Mouse (Mus musculus): ENCODE measurements at regions not wholly inside any gene's neighbourhood (a gene's known extent, or its start where the extent isn't known, plus 50 kb on each side); places are given as distances from the start of the nearest gene placed in this dataset.

- no peak for DNase-seq (ENCODE audit: low spot score)
These were observed 52.0 kb upstream of the Mgat5 start for GRCm38 (mm10) chr1:127152840-127153239.

DNA sequence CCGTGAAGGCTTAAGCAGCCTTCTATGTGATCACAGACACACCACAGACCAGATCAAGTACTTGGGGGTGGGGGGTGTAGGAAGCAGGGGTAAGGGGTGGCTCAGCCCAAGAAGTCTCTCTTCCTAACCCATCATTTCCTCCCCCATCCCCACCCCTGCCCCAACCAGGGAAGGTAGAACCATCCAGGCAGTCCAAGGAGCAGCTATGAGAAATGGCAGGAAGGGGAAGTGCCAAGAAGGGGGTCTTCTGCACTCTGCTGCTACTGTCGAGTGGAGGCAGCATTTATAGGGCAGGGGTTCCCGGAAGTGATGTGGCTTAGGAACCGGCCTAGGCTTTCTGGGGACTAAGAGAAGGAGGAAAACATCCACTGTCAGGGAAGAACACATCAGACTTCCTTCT lies 69.3 kb upstream of the Mgat5 start:
- DNase-seq (ENCODE audit: low spot score): no peak

DNA sequence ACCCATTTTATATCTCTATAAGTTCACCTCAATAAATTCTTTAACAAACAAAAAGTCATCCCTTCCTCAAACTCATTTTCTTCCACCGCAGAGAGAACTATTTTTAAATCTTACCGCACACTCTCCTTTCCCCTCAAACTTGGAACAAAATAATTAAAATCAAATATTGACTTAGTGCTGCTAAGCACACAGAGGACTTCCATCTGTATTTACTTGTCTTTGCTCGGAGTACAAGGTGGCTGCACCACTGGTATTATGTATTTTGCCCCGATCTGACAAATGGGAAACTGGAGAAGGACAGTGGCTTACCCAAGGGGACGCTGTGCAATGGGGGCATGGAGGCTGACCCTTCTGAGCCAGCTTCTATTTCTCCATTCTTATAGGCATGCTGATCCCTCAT lies 72.9 kb upstream of the Mgat5 start:
- no peak for DNase-seq (ENCODE audit: low spot score)

DNA sequence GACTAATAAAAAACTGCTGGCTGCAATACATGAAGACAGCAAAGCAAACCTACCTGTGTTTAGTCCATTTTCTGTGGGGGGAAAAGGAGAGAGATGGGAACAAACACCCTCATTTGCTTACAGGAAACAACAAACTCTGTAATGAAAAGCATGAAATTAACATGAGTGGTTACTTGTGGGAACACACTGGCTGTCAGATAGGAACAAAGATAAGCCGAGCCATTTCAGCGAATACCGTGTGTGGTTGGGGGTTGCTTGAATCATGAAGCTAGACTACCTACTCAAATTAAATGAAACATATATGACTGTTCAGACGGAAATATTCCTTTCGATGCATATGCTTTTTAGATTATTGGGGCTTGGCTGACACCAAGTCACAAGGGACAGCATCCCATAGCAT lies 80.0 kb upstream of the Mgat5 start:
- no peak for DNase-seq (ENCODE audit: low spot score)

GRCm38 (mm10) chr1:127118019-127118418 lies 86.8 kb upstream of the Mgat5 start:
- DNase-seq (ENCODE audit: low spot score): no peak

- no peak for DNase-seq (ENCODE audit: low spot score)
These were observed 97.3 kb upstream of the Mgat5 start for GRCm38 (mm10) chr1:127107485-127107884.

GRCm38 (mm10) chr1:127105861-127106260 lies 99.0 kb upstream of the Mgat5 start:
- DNase-seq (ENCODE audit: low spot score): no peak

DNA sequence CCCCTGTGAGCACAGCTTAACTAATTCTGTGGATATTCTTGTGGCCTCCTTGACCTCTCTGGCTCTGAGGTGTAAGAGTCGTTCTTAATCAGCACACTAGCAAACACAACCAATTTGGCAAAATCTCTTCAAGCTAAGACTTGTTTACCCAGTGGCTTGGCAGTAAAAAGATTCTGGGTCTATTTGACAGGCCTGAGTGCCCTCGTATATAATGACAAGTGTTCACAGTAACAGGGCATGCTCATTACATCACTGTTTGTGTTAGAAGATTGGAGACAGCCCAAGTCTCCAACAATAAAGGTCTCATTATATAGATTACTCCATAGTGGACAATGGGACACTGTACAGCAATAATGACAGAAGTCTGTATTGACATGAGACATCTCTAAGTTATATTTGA lies 101.2 kb upstream of the Mgat5 start:
- no peak for DNase-seq (ENCODE audit: low spot score)

GRCm38 (mm10) chr1:127098871-127099420 lies 105.9 kb upstream of the Mgat5 start:
- DNase-seq (ENCODE audit: low spot score): no peak

DNA sequence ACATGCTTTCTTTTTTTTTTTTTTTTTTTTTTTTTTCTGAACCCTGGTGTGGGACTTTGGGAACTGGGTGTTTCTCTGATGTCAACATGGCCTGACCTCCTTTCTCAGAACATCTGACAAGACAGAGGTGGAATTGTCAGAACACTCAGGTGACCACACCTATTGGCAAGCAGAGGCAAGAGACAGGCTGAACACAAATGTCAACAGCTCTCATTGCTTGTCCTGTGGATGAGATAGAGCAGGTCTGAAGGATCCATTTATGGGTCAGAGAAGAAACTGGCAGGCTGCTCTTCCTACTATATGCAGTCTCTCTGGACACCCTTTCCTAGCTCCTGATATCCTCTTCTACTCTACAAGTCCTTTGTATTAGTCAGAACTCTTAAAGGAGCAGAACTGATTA lies 117.2 kb upstream of the Mgat5 start:
- no peak for DNase-seq (ENCODE audit: low spot score)

GRCm38 (mm10) chr1:127085988-127086387 lies 118.8 kb upstream of the Mgat5 start:
- no peak for DNase-seq (ENCODE audit: low spot score)

DNA sequence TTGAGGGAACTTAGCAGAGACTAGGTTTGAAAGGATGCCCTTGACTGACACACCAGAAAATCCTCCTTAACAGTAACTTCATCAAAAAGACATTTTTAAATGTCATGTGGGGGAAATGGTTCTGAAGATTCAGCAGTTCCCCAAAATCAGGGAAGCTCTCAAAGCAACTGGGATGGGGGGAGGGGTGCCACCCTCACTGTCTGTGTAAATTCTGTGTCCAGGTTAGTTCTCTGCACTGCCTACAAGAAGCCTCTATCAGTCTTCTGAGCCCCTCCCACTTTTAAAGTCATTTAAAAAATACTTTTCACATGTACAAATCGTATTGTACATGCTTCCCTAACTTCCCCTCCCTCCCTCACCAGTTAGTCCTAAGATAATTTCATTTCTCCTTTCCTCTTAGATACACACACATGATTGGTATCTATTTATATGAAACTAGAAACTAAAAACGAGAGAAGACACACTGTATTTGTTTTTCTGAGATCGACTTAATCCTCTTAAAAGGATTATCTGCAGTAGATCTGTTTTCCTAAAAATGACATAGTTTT lies 121.0 kb upstream of the Mgat5 start:
- no peak for DNase-seq (ENCODE audit: low spot score)

- DNase-seq (ENCODE audit: low spot score): no peak
These were observed 125.8 kb upstream of the Mgat5 start for GRCm38 (mm10) chr1:127079012-127079411.

DNA sequence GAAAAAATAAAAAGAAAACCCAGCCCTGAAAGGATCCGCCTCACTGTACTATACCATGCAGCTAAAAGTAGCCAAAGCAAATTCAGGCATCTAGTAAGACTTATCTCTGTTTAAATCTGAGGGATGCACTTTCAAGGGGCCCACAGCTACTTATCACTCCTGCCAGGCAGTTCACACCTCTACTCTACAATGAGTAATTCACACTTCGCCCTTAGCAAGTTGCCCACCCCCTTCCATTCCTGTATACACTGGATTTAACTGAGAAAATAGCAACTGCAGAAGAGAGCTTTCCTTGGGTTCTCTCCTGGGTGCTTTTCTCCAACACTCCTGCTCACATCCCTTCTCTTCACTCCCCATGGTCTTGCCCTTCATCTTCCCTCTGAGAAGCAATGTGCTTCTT lies 142.4 kb upstream of the Mgat5 start:
- no peak for DNase-seq (ENCODE audit: low spot score)

- no peak for DNase-seq (ENCODE audit: low spot score)
These were observed 158.9 kb upstream of the Mgat5 start for GRCm38 (mm10) chr1:127045711-127046420.

- no peak for DNase-seq (ENCODE audit: low spot score)
These were observed 170.1 kb upstream of the Mgat5 start for GRCm38 (mm10) chr1:127034748-127035147.

DNA sequence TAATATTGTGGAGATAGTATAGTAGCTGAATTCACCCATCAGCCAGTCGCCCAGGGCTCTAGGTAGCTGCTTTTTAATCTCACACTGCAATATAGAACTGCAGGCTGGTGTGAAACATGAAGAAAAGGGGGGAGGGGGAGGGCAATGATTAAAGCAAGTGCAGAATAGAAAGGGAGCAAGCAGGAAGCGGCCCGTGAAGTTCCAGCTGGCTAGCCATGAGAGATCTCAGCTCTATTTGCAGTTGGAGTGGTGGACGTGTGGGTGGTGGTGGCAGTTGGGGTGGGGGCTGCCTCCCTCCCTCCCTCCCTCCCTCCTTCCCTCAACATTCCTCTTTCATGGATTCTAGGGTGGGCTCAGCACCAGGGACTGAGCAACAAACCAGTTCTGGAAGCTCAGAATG lies 173.3 kb upstream of the Mgat5 start:
- no peak for DNase-seq (ENCODE audit: low spot score)

DNA sequence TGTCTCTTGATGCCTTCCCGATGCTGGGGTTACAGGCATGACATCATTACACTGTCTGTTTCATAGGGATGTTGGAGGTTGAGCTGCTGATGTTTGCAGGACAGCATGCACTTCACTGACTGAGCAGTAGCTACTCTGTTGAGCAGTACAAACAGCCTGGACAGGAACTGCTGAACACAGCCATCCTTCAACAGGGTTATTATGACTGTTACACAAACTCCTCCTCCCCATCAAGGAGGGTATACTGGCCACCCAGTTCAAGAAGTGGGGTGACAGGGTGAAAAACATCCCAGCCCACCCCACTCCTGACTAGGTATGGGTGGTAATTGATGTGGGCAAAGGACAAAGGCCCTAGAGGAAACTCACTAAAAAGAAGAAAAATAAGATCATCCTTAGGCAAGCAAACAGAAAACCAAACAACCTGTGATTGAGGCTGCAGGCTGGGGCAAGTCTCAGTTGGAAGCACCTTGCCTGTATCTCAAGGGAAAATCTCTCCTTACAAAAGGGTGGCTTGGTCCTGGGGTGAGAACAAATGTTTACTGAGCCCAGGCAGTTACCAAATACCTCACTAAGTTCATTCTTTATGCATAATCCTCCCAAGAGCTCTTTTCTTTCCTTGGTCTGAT lies 175.8 kb upstream of the Mgat5 start:
- no peak for DNase-seq (ENCODE audit: low spot score)

DNA sequence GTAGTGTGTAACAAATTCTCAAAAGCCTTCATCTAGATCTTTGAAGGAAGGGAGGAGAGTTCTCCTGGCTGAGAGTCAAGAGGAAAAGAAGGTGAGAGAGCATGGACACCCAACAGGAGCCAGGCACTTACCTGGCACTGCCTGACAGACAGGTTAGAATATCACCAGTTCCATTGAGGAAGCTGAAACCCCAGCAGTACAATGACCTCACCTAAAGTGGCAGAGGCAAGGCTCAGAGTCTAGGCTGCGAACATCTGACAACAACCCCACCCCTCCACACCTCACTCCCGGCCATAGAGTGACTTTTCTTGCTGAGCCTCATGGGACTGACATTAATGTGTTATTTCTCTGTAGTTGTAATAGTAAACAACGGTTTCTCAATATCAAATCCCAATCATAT lies 181.7 kb upstream of the Mgat5 start:
- DNase-seq (ENCODE audit: low spot score): no peak

DNA sequence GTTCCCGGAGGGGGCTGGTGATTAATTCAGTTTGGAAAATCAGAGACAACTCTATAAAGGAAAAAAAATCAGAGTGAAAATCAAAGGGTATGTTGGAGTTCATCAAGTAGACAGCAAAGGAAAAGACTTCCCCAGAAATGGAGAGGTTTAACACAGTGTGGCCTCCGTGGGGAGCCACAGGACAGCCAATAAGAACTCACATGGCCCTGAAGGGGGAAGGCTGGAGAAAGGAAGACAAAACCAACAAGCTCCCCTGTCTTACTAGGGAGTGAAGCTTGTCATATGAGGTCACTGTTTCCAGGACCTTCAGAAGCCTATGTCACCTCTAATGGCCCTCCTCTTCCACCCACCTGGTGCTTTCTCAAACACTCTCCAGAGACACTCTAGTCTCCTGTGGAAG lies 187.1 kb upstream of the Nckap5 start:
- no peak for DNase-seq (ENCODE audit: low spot score)

- no peak for DNase-seq (ENCODE audit: low spot score)
These were observed 185.3 kb upstream of the Nckap5 start for GRCm38 (mm10) chr1:127015894-127016245.

DNA sequence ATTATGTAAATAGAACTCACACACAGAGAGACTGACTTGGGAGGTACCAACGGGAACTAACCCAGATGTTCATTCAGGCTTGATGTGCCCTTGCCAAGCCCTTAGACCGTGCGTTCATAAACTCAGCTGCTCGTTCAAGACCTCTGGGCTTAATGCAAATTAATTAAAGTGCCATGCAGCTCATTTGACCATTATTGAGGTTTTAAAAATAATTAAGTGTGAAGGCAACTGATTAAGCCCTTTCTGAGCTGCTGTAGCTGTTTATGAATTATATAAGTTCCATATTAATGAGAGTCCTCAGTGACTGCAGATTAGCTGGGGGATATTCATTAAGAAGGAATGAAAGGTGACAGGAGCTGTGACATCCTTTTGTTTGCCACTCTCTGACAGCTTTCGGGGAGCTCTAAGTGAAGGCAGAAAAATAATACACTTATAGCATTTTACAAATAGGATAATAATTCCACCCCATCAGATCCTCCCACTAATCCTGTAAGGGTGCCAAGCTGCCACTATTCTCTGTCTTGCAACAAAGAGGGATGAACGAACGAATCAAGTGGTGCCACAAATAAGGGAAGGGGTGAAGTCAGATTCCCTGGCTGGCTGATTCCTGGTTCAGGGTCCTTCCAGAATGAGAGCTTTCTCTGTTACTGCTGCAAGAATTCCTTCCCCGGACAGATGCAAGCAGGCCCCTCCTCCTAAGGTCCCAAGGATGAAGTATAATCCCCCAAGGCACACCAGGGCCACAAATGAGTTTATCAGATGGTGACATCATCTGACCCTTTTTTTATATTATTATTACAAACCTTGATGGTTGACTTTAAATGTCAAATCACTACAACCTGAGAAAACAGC lies 184.7 kb upstream of the Nckap5 start:
- DNase-seq (ENCODE audit: low spot score): no peak

- no peak for DNase-seq (ENCODE audit: low spot score)
These were observed 181.3 kb upstream of the Nckap5 start for GRCm38 (mm10) chr1:127011901-127012300.

Data from urinary bladder, postnatal 25 days (tissue).